Mouse (Mus musculus) liver, embryonic 13.5 days (tissue): ENCODE measurements around the gene Lrrc74b. TPM values are rescaled to one million over a fixed set of nuclear protein-coding genes. Genes with fewer than 3 reads are reported as not detected.

Experiments
- ATAC-seq: fragments of 200-750 bp; cut with Nextera tagmentation; 2 replicates; pipeline ENCODE4 v1.8.0; 2017; ENCODE audit warnings: low read depth, mild to moderate bottlenecking, moderate number of reproducible peaks, moderate library complexity
- DNase-seq: peaks from one replicate; pipeline ENCODE4 v3.0.0; 2022
- H3K27ac ChIP-seq: fragments of 300-500 bp; sonication (generic); 2 replicates; pipeline ENCODE4 v1.5.1; 2015; ENCODE audit warnings: moderate library complexity, mild to moderate bottlenecking, inconsistent platforms
- H3K27me3 ChIP-seq: fragments of 300-500 bp; sonication (generic); 2 replicates; pipeline ENCODE4 v1.6.1; 2015; ENCODE audit warnings: mild to moderate bottlenecking, inconsistent platforms
- H3K36me3 ChIP-seq: fragments of 300-500 bp; sonication (generic); 2 replicates; pipeline ENCODE4 v1.6.1; 2015; ENCODE audit warnings: mild to moderate bottlenecking, inconsistent platforms
- H3K4me1 ChIP-seq: fragments of 300-500 bp; sonication (generic); replicated peaks from 2 replicates; pipeline ENCODE4 v1.6.1; 2015; ENCODE audit warnings: inconsistent platforms
- H3K4me2 ChIP-seq: fragments of 300-500 bp; sonication (generic); 2 replicates; pipeline ENCODE4 v1.6.1; 2015; ENCODE audit warnings: inconsistent platforms, mild to moderate bottlenecking, moderate library complexity
- H3K4me3 ChIP-seq: fragments of 300-500 bp; sonication (generic); replicated peaks from 2 replicates; pipeline ENCODE4 v1.5.1; 2015; ENCODE audit warnings: mild to moderate bottlenecking, inconsistent platforms
- H3K9ac ChIP-seq: fragments of 300-500 bp; sonication (generic); 2 replicates; pipeline ENCODE4 v1.6.1; 2015; ENCODE audit warnings: mild to moderate bottlenecking, inconsistent platforms
- H3K9me3 ChIP-seq: fragments of 300-500 bp; sonication (generic); replicated peaks from 2 replicates; pipeline ENCODE4 v1.6.1; 2016; ENCODE audit warnings: inconsistent platforms
- WGBS: fragments of 180-500 bp; shearing (Covaris S2); methylation state at CpG from one replicate; pipeline ENCODE4 v1.1.7; 2015; ENCODE audit not compliant: insufficient replicate concordance; 5-methylcytosine and 5-hydroxymethylcytosine counted together
- polyA plus RNA-seq: library from polyadenylated mRNA; unstranded; fragments of >200 nt; fragmentation: Nextera tagmentation; extraction: Ambion mirVana; gene quantifications from 2 replicates; pipeline ENCODE4 v1.2.1, GENCODE M21; 2015

Lrrc74b gene
- polyA plus RNA-seq, 1 experiment from 2014 or later, result not detected

DNA sequence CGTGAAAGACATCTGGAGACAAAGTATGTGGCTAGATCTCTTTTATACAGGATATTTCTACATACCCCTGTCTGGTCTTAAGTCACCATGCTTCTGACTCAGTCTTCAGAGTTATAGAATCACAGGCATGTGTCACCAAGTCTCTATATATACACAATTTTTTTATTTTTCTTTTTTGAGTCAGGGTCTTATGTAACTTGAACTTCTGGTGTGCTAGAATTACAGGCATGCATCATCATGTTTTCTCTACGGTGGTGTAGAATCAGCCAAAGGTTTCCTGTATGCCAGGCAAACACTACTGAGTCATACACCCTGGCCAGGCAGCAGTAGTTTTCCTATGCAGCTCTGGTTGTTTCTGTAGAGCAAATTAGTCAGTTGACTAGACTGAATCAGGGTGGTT, 18.4 kb downstream of the Lrrc74b start:
- H3K36me3 ChIP-seq, result no peaks in the 10 kb centered on the region
- no peaks in the 10 kb centered on the region for H3K4me1 ChIP-seq
- no peaks in the 10 kb centered on the region for H3K9me3 ChIP-seq
- peaks cover 37% of the 10 kb centered on the region for H3K27me3 ChIP-seq
- ATAC-seq, result no peak
- no peak overlapping the region for H3K27ac ChIP-seq
- WGBS, result 50% methylated on average over 2 of the region's 2 CpGs
- no peak overlapping the region for H3K4me2 ChIP-seq
- H3K9ac ChIP-seq, result no peak overlapping the region
- H3K4me3 ChIP-seq, result no peak overlapping the region
- no peak for DNase-seq

- ATAC-seq, result no peak
- DNase-seq, result no peak
- WGBS, result 72% methylated on average over 3 of the region's 3 CpGs
- H3K27ac ChIP-seq, result no peak overlapping the region
- no peak overlapping the region for H3K4me2 ChIP-seq
- no peaks in the 10 kb centered on the region for H3K9me3 ChIP-seq
- no peak overlapping the region for H3K9ac ChIP-seq
- H3K36me3 ChIP-seq, result no peaks in the 10 kb centered on the region
- H3K4me3 ChIP-seq, result no peak overlapping the region
- H3K27me3 ChIP-seq, result peaks cover 19% of the 10 kb centered on the region
- H3K4me1 ChIP-seq, result peaks cover 10% of the 10 kb centered on the region
Measured at GRCm38 (mm10) chr16:17536584-17536983, 24.5 kb downstream of the Lrrc74b start.

GRCm38 (mm10) chr16:17532676-17533329, 28.2 kb downstream of the Lrrc74b start:
- Histone ChIP-seq H3K9me3 (no peaks in the 10 kb centered on the region), H3K36me3 (peaks cover 15% of the 10 kb centered on the region), H3K4me1 (peaks cover 30% of the 10 kb centered on the region), H3K27ac (no peak overlapping the region), H3K4me3 (no peak overlapping the region), H3K9ac (no peak overlapping the region), H3K27me3 (no peaks in the 10 kb centered on the region), H3K4me2 (no peak overlapping the region)
- whole genome bisulfite sequencing, result 60% methylated on average over 14 of the region's 14 CpGs
- ATAC-seq (no peak), DNase-seq (no peak)

DNA sequence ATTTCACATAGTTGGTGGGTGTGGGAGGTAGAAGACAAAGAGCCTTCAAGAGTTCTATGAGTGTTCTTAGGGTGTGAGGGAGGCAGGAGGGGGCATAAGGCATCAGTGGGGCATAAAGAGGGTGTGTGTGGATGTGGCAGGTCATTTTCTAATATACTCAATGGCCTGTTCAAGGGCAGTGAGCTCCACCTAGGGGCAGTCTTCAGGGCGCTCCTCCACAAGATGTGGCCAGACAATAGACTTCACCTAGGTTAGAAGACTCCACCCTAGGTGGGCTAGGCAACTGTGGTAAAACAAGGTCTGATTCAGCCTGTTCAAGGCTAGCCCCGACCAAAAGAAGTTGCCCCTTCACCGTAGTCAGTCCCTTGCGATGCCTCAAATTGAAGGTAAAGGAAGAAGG, 28.8 kb downstream of the Lrrc74b start:
- no peak for ATAC-seq
- H3K4me2 ChIP-seq, result peak overlapping the region; percentile 86; the same call in 1 of the 2 replicates
- no peak for DNase-seq
- no peak overlapping the region for H3K9ac ChIP-seq
- H3K4me3 ChIP-seq, result no peak overlapping the region
- H3K4me1 ChIP-seq, result peaks cover 30% of the 10 kb centered on the region
- H3K27me3 ChIP-seq, result no peaks in the 10 kb centered on the region
- no peak overlapping the region for H3K27ac ChIP-seq
- WGBS, result 52% methylated on average over 4 of the region's 4 CpGs
- peaks cover 20% of the 10 kb centered on the region for H3K36me3 ChIP-seq
- H3K9me3 ChIP-seq, result no peaks in the 10 kb centered on the region

- H3K4me3 ChIP-seq, result peak within 1 kb of the TSS; percentile 71
- ATAC-seq, result peak; percentile 95
Measured at GRCm38 (mm10) chr16:17530640-17531288, 30.3 kb downstream of the Lrrc74b start, which contains the start of gene Thap7. Gene Thap7, minus strand, starts transcription at chr16:17531136.

GRCm38 (mm10) chr16:17529981-17530586, 31.0 kb downstream of the Lrrc74b start:
- peak overlapping the region; percentile 86 for H3K4me2 ChIP-seq
- peaks cover 30% of the 10 kb centered on the region for H3K4me1 ChIP-seq
- no peaks in the 10 kb centered on the region for H3K9me3 ChIP-seq
- H3K27me3 ChIP-seq, result no peaks in the 10 kb centered on the region
- peak overlapping the region; percentile 71 for H3K4me3 ChIP-seq
- peak overlapping the region; percentile 94 for H3K27ac ChIP-seq
- ATAC-seq (no peak), DNase-seq (peak; percentile 8)
- H3K36me3 ChIP-seq, result peaks cover 42% of the 10 kb centered on the region
- 12% methylated on average over 17 of the region's 17 CpGs for WGBS
- H3K9ac ChIP-seq, result peak overlapping the region; percentile 88

More at GRCm38 (mm10) chr16:17530640-17531288, 30.3 kb downstream of the Lrrc74b start, which contains the start of gene Thap7:
- no peaks in the 10 kb centered on the region for H3K9me3 ChIP-seq
- H3K4me1 ChIP-seq, result peaks cover 30% of the 10 kb centered on the region
- H3K36me3 ChIP-seq, result peaks cover 35% of the 10 kb centered on the region
- H3K9ac ChIP-seq, result peak within 1 kb of the TSS; percentile 88
- peak; percentile 96 for DNase-seq
- H3K27me3 ChIP-seq, result no peaks in the 10 kb centered on the region
- peak within 1 kb of the TSS; percentile 94 for H3K27ac ChIP-seq
- H3K4me2 ChIP-seq, result peak within 1 kb of the TSS; percentile 86
- WGBS, result under 1% methylated on average over 67 of the region's 67 CpGs

DNA sequence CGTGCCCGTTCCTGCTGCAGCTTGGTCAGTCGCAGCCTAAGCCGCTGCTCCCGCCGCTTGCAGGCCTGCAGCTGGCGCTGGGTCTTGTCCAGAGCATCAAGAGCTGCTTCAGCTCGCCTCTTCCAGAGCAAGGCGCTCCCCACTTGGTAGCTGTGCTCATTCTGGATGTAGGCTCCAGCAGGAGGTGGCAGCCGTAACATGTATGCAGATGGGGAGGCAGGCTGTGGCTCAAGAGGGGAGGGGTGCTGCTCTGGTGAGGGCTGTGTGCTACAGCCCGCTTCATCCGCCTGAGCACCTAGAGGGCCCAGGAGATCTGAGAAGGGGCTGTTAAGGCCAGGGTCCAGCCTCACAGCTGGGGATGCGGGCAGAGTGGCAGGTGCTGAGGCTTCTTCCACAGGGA, 32.8 kb downstream of the Lrrc74b start:
- no peak for DNase-seq
- Histone ChIP-seq H3K36me3 (peaks cover 58% of the 10 kb centered on the region), H3K27me3 (no peaks in the 10 kb centered on the region), H3K4me2 (no peak overlapping the region), H3K27ac (no peak overlapping the region), H3K4me3 (no peak overlapping the region), H3K4me1 (peaks cover 30% of the 10 kb centered on the region), H3K9ac (no peak overlapping the region), H3K9me3 (no peaks in the 10 kb centered on the region)
- 85% methylated on average over 13 of the region's 13 CpGs for WGBS
- no peak for ATAC-seq

DNA sequence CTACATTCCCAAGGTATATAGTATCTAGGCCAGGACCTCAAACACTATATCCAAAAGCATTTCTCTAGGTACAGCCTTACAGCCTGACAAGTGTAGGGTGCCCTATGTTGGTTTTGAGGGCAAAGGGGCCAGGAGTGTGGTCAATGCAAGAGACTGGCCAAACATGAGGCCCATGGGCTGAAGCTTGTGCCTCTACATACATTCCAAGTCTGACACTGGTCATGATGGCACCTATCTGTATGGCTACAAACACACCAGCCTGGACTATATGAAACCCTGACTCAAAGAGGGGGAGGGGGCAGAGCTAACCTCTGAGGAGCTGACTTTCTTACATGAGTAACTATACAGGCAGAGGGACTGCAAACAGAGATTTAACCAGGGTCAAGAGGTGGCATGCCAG, 33.4 kb downstream of the Lrrc74b start:
- Histone ChIP-seq H3K9ac (no peak overlapping the region), H3K27ac (no peak overlapping the region), H3K9me3 (no peaks in the 10 kb centered on the region), H3K4me3 (no peak overlapping the region), H3K27me3 (no peaks in the 10 kb centered on the region), H3K36me3 (peaks cover 65% of the 10 kb centered on the region), H3K4me1 (peaks cover 28% of the 10 kb centered on the region), H3K4me2 (no peak overlapping the region)
- no peak for DNase-seq
- no peak for ATAC-seq

GRCm38 (mm10) chr16:17526223-17526622, 34.8 kb downstream of the Lrrc74b start:
- WGBS, result 84% methylated on average over 6 of the region's 6 CpGs
- ATAC-seq (no peak), DNase-seq (no peak)
- Histone ChIP-seq H3K27ac (no peak overlapping the region), H3K9me3 (no peaks in the 10 kb centered on the region), H3K27me3 (no peaks in the 10 kb centered on the region), H3K4me1 (peaks cover 16% of the 10 kb centered on the region), H3K36me3 (peaks cover 78% of the 10 kb centered on the region), H3K9ac (no peak overlapping the region), H3K4me2 (no peak overlapping the region), H3K4me3 (no peak overlapping the region)

DNA sequence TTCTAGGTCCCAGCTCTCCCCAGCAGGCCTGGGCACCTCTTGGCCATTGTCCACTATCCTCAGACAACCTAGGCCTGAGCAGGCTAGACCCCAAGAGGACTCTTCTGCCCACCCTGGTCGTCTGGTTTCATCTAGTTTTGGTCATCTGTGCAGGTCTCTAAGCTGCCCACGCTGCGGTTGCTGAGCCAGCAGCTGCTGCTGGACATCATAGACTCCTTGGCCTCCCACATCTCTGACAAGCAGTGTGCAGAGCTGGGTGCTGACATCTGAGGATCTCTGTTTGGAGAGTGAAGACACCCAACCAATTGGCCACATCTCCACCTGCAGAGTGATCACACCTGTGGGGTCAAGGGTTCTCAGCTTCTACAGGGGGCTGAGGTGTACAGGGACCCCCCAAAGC, 35.5 kb downstream of the Lrrc74b start:
- 76% methylated on average over 3 of the region's 3 CpGs for WGBS

DNA sequence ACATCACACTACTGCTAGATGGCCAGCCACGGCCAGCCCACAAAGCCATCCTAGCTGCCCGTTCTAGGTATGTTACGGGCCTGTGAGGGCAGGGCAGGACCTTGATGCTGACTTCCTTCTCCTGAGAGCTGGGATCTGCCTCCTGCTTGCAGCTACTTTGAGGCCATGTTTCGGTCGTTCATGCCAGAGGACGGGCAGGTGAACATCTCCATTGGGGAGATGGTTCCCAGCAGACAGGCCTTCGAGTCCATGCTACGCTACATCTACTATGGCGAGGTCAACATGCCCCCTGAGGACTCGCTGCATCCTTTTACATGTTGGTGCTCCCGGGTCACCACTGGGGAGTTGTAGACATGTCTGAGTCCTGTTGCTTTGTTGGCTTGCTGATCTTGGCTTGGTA, 36.9 kb downstream of the Lrrc74b start:
- no peaks in the 10 kb centered on the region for H3K9me3 ChIP-seq
- WGBS, result 84% methylated on average over 11 of the region's 11 CpGs
- no peak overlapping the region for H3K9ac ChIP-seq

More for the DNA sequence above, 35.5 kb downstream of the Lrrc74b start:
- no peaks in the 10 kb centered on the region for H3K27me3 ChIP-seq
- no peak for ATAC-seq
- no peak overlapping the region for H3K9ac ChIP-seq
- no peak for DNase-seq
- H3K27ac ChIP-seq, result no peak overlapping the region
- no peak overlapping the region for H3K4me2 ChIP-seq
- H3K36me3 ChIP-seq, result peaks cover 85% of the 10 kb centered on the region
- peaks cover 16% of the 10 kb centered on the region for H3K4me1 ChIP-seq
- H3K9me3 ChIP-seq, result no peaks in the 10 kb centered on the region
- H3K4me3 ChIP-seq, result no peak overlapping the region

More for the DNA sequence above, 36.9 kb downstream of the Lrrc74b start:
- no peak overlapping the region for H3K4me2 ChIP-seq
- no peaks in the 10 kb centered on the region for H3K27me3 ChIP-seq
- H3K36me3 ChIP-seq, result peaks cover 97% of the 10 kb centered on the region
- no peak overlapping the region for H3K27ac ChIP-seq
- DNase-seq (no peak), ATAC-seq (no peak)
- H3K4me3 ChIP-seq, result no peak overlapping the region
- peaks cover 4% of the 10 kb centered on the region for H3K4me1 ChIP-seq
